8 mouse cellular contexts compared by ENCODE assay signal in genomic region chr16:27468731-27469130, GRCm38 (mm10).
DNase-seq lines count a peak whose midpoint lies in the region; ATAC-seq and TF ChIP-seq lines count a peak whose summit lies in the region.

No protein-coding gene starts in this region.

- TF ChIP-seq CTCF in lung, postnatal 0 days (IDR thresholded peaks at IDR 0.05) = peak; percentile 79
- TF ChIP-seq CTCF in forebrain, postnatal 0 days (IDR thresholded peaks at IDR 0.05; ENCODE audit: low read depth) = peak; percentile 91

- DNase-seq in adrenal gland, adult (ENCODE audit: inconsistent age in 2 of 2, low spot score in 1 of 2) = peak; percentile 12 to 67
- DNase-seq in adrenal gland, postnatal 4 days (ENCODE audit: low spot score in 2 of 2) = no peak
- DNase-seq in lung, postnatal 0 days (ENCODE audit: low spot score) = peak; percentile 52
- DNase-seq in lung, postnatal 25 days (ENCODE audit: low spot score) = no peak
- DNase-seq in cerebellum, adult 11 months = peak; percentile 12
- peak; percentile 83 for DNase-seq in forebrain, postnatal 0 days
- DNase-seq in limb, embryonic 11.5 days (ENCODE audit: low spot score) = peak; percentile 71
- DNase-seq in retina, postnatal 1 day = peak; percentile 67

- no peak for TF ChIP-seq EP300 in lung, postnatal 0 days (IDR thresholded peaks at IDR 0.05)

- no peak overlapping the region for H3K9ac ChIP-seq in lung, postnatal 0 days (replicated peaks; ENCODE audit: low read depth)
- H3K9ac ChIP-seq in forebrain, postnatal 0 days = no peak overlapping the region
- no peak overlapping the region for H3K9ac ChIP-seq in limb, embryonic 11.5 days (ENCODE audit: low read length)

- no peaks in the 10 kb centered on the region for H3K4me1 ChIP-seq in lung, postnatal 0 days (ENCODE audit: insufficient read depth, low read depth, low read length)
- H3K4me1 ChIP-seq in forebrain, postnatal 0 days (ENCODE audit: insufficient read depth) = no peaks in the 10 kb centered on the region; the same call in 1 of the 2 replicates
- no peaks in the 10 kb centered on the region for H3K4me1 ChIP-seq in limb, embryonic 11.5 days (ENCODE audit: control insufficient read depth, insufficient read depth, low read length)

- no peak overlapping the region for H3K4me2 ChIP-seq in lung, postnatal 0 days (replicated peaks; ENCODE audit: low read depth, low read length)
- no peak overlapping the region for H3K4me2 ChIP-seq in forebrain, postnatal 0 days (ENCODE audit: low read depth)
- H3K4me2 ChIP-seq in limb, embryonic 11.5 days (ENCODE audit: low read depth, severe bottlenecking) = no peak overlapping the region

- no peak overlapping the region for H3K27ac ChIP-seq in lung, postnatal 0 days (ENCODE audit: low read length)
- no peak overlapping the region for H3K27ac ChIP-seq in forebrain, postnatal 0 days (ENCODE audit: low read depth, low read length)
- no peak overlapping the region for H3K27ac ChIP-seq in limb, embryonic 11.5 days (replicated peaks; ENCODE audit: low read depth, low read length)

- no peak overlapping the region for H3K4me3 ChIP-seq in lung, postnatal 0 days (ENCODE audit: low read depth, low read length)
- H3K4me3 ChIP-seq in forebrain, postnatal 0 days (ENCODE audit: low read depth, low read length) = no peak overlapping the region
- no peak overlapping the region for H3K4me3 ChIP-seq in limb, embryonic 11.5 days (ENCODE audit: low read depth, low read length)

- 19% methylated on average over 5 of the region's 5 CpGs for WGBS in lung, postnatal 0 days
- 25% methylated on average over 5 of the region's 5 CpGs for WGBS in forebrain, postnatal 0 days
- 27% methylated on average over 5 of the region's 5 CpGs for WGBS in limb, embryonic 11.5 days

- no peaks in the 10 kb centered on the region for H3K36me3 ChIP-seq in lung, postnatal 0 days (ENCODE audit: insufficient read depth, low read length)
- H3K36me3 ChIP-seq in forebrain, postnatal 0 days (ENCODE audit: insufficient read depth) = no peaks in the 10 kb centered on the region
- H3K36me3 ChIP-seq in limb, embryonic 11.5 days (ENCODE audit: control insufficient read depth, insufficient read depth, low read length) = no peaks in the 10 kb centered on the region

- no peaks in the 10 kb centered on the region for H3K9me3 ChIP-seq in lung, postnatal 0 days (ENCODE audit: low read length)
- no peaks in the 10 kb centered on the region for H3K9me3 ChIP-seq in forebrain, postnatal 0 days (ENCODE audit: low read length)
- H3K9me3 ChIP-seq in limb, embryonic 11.5 days (ENCODE audit: control insufficient read depth, low read length) = no peaks in the 10 kb centered on the region

- ATAC-seq in lung, postnatal 0 days = no peak
- peak; percentile 42; the same call in 1 of the 2 replicates for ATAC-seq in forebrain, postnatal 0 days
- 0 out of 2 replicates have a peak, but pooled peaks have one; percentile 57 for ATAC-seq in limb, embryonic 11.5 days (ENCODE audit: insufficient number of reproducible peaks, low FRiP score, low TSS enrichment, low read depth)

- H3K27me3 ChIP-seq in lung, postnatal 0 days (replicated peaks; ENCODE audit: insufficient read depth, low read length) = no peaks in the 10 kb centered on the region
- no peaks in the 10 kb centered on the region for H3K27me3 ChIP-seq in forebrain, postnatal 0 days (ENCODE audit: insufficient read depth, low read length)
- no peaks in the 10 kb centered on the region for H3K27me3 ChIP-seq in limb, embryonic 11.5 days (ENCODE audit: control insufficient read depth, insufficient read depth, low read length)

Comparison
In these comparisons a context has a peak if more than half of its experiments do, and no peak if none do; other contexts are left out.
1. DNase-seq: peak in adrenal gland, adult (2 of 2), lung, postnatal 0 days (single experiment), cerebellum, adult 11 months (single experiment), forebrain, postnatal 0 days (single experiment), limb, embryonic 11.5 days (single experiment) and retina, postnatal 1 day (single experiment); none in adrenal gland, postnatal 4 days (0 of 2) and lung, postnatal 25 days (single experiment).